Mouse (Mus musculus) spleen, adult 2 months (tissue): ENCODE measurements at regions not wholly inside any gene's neighbourhood (a gene's known extent, or its start where the extent isn't known, plus 50 kb on each side); places are given as distances from the start of the nearest gene placed in this dataset.
A peak's percentile ranks its signal among the peaks of the same experiment; 100 is the strongest.
"Not testable (repeated sequence)": the region's sequence is repeated elsewhere in the genome, so short reads cannot be mapped to it uniquely, and the experiment has no call there.

Experiments used
- DNase-seq, 2 experiments: peaks; one replicate each; pipeline versions ENCODE4 v3.0.0 to v3.0.0-alpha.2; 2012 to 2021; ENCODE audit warnings: low spot score in 2 of 2, low read depth in 1 of 2
- H3K27ac ChIP-seq: fragments of 200-500 bp; 2 replicates; pipeline ENCODE4 v1.5.1; 2012; ENCODE audit warnings: low read length, inconsistent platforms; ENCODE audit not compliant: insufficient read depth
- H3K27me3 ChIP-seq: fragments of 200-500 bp; 2 replicates; pipeline ENCODE4 v1.6.1; 2012; ENCODE audit warnings: mild to moderate bottlenecking, moderate library complexity, low read length, inconsistent platforms; ENCODE audit not compliant: control insufficient read depth, insufficient read depth
- H3K36me3 ChIP-seq: fragments of 200-500 bp; 2 replicates; pipeline ENCODE4 v1.6.1; 2012; ENCODE audit warnings: mild to moderate bottlenecking, low read length, inconsistent platforms; ENCODE audit not compliant: control insufficient read depth, insufficient read depth
- H3K4me1 ChIP-seq: fragments of 200-500 bp; 2 replicates; pipeline ENCODE4 v1.6.1; 2011; ENCODE audit warnings: inconsistent platforms; ENCODE audit not compliant: control insufficient read depth, insufficient read depth, insufficient read length
- H3K4me3 ChIP-seq: fragments of 200-500 bp; 2 replicates; pipeline ENCODE4 v1.5.1; 2011; ENCODE audit warnings: mild to moderate bottlenecking, inconsistent platforms; ENCODE audit not compliant: insufficient read depth, insufficient read length; ENCODE audit errors: extremely low read depth
- WGBS: fragments of 180-500 bp; shearing (Covaris S2); methylation state at CpG from one replicate; pipeline ENCODE4 v1.1.7; 2018; 5-methylcytosine and 5-hydroxymethylcytosine counted together

GRCm38 (mm10) chrY:4072666-4073065 is 301.2 kb downstream of the Gm3376 start:
- DNase-seq, result peak in 1 of 2 experiments; percentile 53
- H3K4me1 ChIP-seq, H3K27me3 ChIP-seq, H3K27ac ChIP-seq, H3K4me3 ChIP-seq, H3K36me3 ChIP-seq: not testable (repeated sequence)
- WGBS, result 87% methylated on average over 7 of the region's 7 CpGs

GRCm38 (mm10) chrY:4073566-4073965 is 302.1 kb downstream of the Gm3376 start:
- not testable (repeated sequence) for H3K4me1 ChIP-seq, H3K27me3 ChIP-seq, H3K27ac ChIP-seq, H3K36me3 ChIP-seq, H3K4me3 ChIP-seq
- 73% methylated on average over 3 of the region's 3 CpGs for WGBS
- DNase-seq, result peak in 1 of 2 experiments; percentile 4
